Mouse (Mus musculus) frontal cortex, postnatal 36 days (tissue): ENCODE measurements at regions not wholly inside any gene's neighbourhood (a gene's known extent, or its start where the extent isn't known, plus 50 kb on each side); places are given as distances from the start of the nearest gene placed in this dataset.
"Not testable (repeated sequence)": the region's sequence is repeated elsewhere in the genome, so short reads cannot be mapped to it uniquely, and the experiment has no call there.

ENCODE experiments used
- DNase-seq, 2 experiments: peaks; one replicate each; pipeline ENCODE4 v3.0.0; 2022; ENCODE audit warnings: low spot score in 2 of 2

GRCm38 (mm10) chr11:91167336-91167735, 410.0 kb downstream of the Kif2b start:
- DNase-seq: not testable (repeated sequence)

- DNase-seq: no peak
These were observed 443.5 kb downstream of the Kif2b start for GRCm38 (mm10) chr11:91133753-91134270.

- DNase-seq: no peak
These were observed 444.5 kb downstream of the Kif2b start for GRCm38 (mm10) chr11:91132771-91133380.

GRCm38 (mm10) chr11:91131960-91132359, 443.8 kb upstream of the Tom1l1 start:
- DNase-seq: no peak

- DNase-seq: no peak
These were observed 410.0 kb upstream of the Tom1l1 start for GRCm38 (mm10) chr11:91098186-91098585.

- DNase-seq: no peak
These were observed 409.4 kb upstream of the Tom1l1 start for GRCm38 (mm10) chr11:91097552-91097951.

GRCm38 (mm10) chr11:91096000-91096652, 408.0 kb upstream of the Tom1l1 start:
- DNase-seq: no peak

GRCm38 (mm10) chr11:91065365-91065764, 377.2 kb upstream of the Tom1l1 start:
- no peak for DNase-seq

- no peak for DNase-seq
These were observed 368.9 kb upstream of the Tom1l1 start for GRCm38 (mm10) chr11:91056966-91057597.

GRCm38 (mm10) chr11:91053321-91053720, 365.2 kb upstream of the Tom1l1 start:
- no peak for DNase-seq

- DNase-seq: no peak
These were observed 363.5 kb upstream of the Tom1l1 start for GRCm38 (mm10) chr11:91051646-91052045.

- no peak for DNase-seq
These were observed 353.3 kb upstream of the Tom1l1 start for GRCm38 (mm10) chr11:91041486-91041885.
